Mouse (Mus musculus): ENCODE data around the gene Baz2a. TPM values are rescaled to one million over a fixed set of nuclear protein-coding genes. Genes with fewer than 3 reads are reported as not detected.
"Not testable (repeated sequence)": the region's sequence is repeated elsewhere in the genome, so short reads cannot be mapped to it uniquely, and the experiment has no call there.

Gene Baz2a
- polyA plus RNA-seq (2016; fragmentation: Nextera tagmentation; extraction: Ambion mirVana), result 14.7 and 17.5 TPM in 2 replicates

DNA sequence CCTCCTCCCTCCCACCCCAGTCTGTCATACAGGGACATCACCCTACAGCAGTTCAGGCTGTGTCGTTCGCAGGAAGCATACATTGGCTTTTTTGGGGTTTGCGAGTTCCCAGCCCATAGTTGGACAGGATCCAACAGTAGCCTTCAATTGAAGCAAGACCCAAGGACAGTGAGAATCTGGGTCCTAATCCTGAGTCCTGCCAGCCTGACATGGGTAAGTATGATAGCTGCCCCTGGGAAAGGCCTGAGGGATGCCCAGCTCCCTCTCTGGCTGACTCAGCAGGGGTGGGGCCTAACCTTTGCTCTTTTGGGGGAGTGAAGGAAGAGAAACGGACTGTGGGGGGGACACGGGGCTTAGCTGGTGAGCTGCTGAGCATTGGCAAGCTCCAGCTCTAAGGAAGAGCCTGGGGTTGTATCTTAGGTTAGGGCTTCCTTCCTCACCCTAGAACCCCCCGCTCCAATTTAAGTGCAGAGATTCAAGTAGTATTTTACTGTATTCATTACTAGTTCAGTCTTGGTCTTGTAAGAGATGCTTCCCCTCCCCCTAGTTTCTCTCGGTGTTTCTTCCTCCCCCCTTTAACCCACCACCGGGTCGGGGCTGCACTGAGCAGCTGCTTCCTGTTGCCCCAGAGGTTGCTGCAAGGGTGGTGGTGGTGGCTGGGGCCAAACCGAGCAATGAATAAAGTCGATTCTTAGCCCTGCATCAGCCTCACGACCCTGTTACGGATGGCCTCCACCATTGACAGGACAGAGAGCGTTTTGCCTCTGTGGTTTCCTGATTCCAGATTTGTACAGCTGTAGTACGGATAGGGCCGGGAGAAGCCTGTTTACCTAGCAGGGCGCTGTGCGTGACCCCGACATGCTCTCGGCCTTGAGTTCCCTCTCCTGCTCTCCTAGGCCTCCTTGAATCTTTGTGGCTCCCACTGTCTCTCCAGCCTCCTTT lies at the start of gene Baz2a:
TSS of gene Baz2a (plus strand) at position 14 of the 942 bp plus-strand sequence.
- H3K27ac ChIP-seq (replicated peaks), result peak within 1 kb of the TSS; percentile 92
- WGBS, result 2% methylated on average over 20 of the region's 20 CpGs
- peaks cover 59% of the 10 kb centered on the region for H3K4me1 ChIP-seq
- peaks cover 41% of the 10 kb centered on the region for H3K36me3 ChIP-seq (replicated peaks)
- no peaks in the 10 kb centered on the region for H3K9me3 ChIP-seq
- DNase-seq (ENCODE audit: low spot score), result peak; percentile 55
- H3K27me3 ChIP-seq (replicated peaks; ENCODE audit: low read depth, poor library complexity, severe bottlenecking), result no peaks in the 10 kb centered on the region
- peak within 1 kb of the TSS; percentile 90 for H3K4me3 ChIP-seq

DNA sequence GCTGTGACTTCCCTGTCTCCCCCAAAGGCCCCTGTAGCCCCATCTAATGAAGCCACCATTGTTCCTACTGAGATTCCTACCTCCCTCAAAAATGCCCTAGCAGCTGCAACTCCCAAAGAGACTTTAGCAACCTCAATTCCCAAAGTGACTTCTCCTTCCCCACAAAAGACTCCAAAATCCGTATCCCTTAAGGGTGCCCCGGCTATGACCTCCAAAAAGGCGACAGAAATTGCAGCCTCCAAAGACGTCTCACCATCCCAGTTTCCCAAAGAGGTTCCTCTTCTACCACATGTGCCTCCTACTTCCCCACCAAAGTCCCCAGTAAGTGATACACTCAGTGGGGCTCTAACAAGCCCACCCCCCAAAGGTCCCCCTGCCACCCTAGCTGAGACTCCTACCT lies 49.7 kb upstream of the Baz2a start:
- no peak for DNase-seq (ENCODE audit: low spot score)
- H3K9me3 ChIP-seq, result no peaks in the 10 kb centered on the region
- H3K4me1 ChIP-seq, result peaks cover 52% of the 10 kb centered on the region
- H3K4me3 ChIP-seq, result no peak overlapping the region
- H3K27me3 ChIP-seq (replicated peaks; ENCODE audit: low read depth, poor library complexity, severe bottlenecking), result no peaks in the 10 kb centered on the region
- H3K27ac ChIP-seq (replicated peaks), result no peak overlapping the region
- peaks cover 99% of the 10 kb centered on the region for H3K36me3 ChIP-seq (replicated peaks)
- WGBS, result 75% methylated on average over 4 of the region's 4 CpGs

DNA sequence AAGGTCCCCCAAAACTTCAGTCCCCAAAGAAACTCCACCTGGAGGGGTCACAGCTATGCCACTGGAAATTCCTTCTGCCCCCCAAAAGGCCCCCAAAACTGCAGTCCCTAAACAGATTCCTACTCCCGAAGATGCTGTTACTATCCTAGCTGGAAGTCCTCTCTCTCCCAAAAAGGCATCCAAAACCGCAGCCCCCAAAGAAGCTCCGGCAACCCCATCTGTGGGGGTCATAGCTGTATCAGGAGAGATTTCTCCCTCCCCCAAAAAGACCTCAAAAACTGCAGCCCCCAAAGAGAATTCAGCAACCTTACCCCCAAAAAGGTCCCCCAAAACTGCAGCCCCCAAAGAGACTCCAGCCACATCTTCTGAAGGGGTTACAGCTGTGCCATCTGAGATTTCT lies 48.9 kb upstream of the Baz2a start:
- DNase-seq (ENCODE audit: low spot score), result no peak
- peaks cover 44% of the 10 kb centered on the region for H3K4me1 ChIP-seq
- H3K4me3 ChIP-seq, result no peak overlapping the region
- no peak overlapping the region for H3K27ac ChIP-seq (replicated peaks)
- H3K27me3 ChIP-seq (replicated peaks; ENCODE audit: low read depth, poor library complexity, severe bottlenecking), result no peaks in the 10 kb centered on the region
- H3K9me3 ChIP-seq, result no peaks in the 10 kb centered on the region
- peaks cover 100% of the 10 kb centered on the region for H3K36me3 ChIP-seq (replicated peaks)
- 92% methylated on average over 3 of the region's 3 CpGs for WGBS

DNA sequence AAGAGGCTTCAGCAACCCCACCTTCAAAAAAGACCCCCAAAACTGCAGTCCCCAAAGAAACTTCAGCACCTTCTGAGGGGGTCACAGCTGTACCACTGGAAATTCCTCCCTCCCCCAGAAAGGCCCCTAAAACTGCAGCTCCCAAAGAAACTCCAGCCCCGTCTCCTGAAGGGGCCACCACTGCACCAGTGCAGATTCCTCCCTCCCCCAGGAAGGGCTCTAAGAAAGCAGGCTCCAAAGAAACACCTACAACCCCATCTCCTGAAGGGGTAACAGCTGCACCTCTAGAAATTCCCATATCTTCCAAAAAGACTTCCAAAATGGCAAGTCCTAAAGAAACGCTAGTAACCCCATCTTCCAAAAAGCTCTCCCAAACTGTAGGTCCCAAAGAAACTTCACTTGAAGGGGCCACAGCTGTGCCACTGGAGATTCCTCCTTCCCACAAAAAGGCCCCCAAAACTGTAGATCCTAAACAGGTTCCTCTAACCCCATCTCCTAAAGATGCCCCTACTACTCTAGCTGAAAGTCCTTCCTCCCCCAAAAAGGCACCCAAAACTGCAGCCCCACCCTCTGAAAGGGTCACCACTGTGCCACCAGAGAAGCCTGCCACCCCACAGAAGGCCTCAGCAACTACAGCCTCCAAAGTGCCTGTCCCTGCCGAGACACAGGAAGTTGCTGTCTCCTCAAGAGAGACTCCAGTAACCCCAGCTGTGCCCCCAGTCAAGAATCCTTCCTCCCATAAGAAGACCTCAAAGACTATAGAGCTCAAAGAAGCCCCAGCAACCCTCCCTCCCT lies 48.1 kb upstream of the Baz2a start:
- Histone ChIP-seq H3K27ac (replicated peaks) (no peak overlapping the region), H3K4me1 (peaks cover 36% of the 10 kb centered on the region)
- 78% methylated on average over 3 of the region's 3 CpGs for WGBS

DNA sequence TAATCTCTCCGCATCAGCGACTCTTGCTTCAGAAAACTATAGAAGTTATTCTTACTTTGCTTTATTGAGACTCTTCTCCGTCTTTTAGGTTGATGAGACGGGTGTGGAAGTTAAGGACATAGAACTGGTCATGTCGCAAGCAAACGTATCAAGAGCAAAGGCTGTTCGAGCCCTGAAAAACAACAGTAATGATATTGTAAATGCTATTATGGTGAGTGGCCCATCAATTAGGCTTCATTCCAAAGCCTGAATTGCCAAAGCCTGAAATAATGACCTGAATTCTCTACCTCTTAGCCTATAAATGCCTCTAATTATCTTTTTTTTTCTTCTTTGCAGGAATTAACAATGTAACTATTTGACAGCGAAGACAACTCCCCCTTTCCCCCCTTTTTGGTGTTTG lies 43.2 kb upstream of the Baz2a start:
- no peak for DNase-seq (ENCODE audit: low spot score)
- WGBS, result 96% methylated on average over 8 of the region's 8 CpGs

More for the DNA sequence above, 48.1 kb upstream of the Baz2a start:
- Histone ChIP-seq H3K36me3 (replicated peaks) (peaks cover 100% of the 10 kb centered on the region), H3K9me3 (no peaks in the 10 kb centered on the region), H3K4me3 (peak overlapping the region; percentile 0; the same call in 1 of the 2 replicates), H3K27me3 (replicated peaks; ENCODE audit: low read depth, poor library complexity, severe bottlenecking) (no peaks in the 10 kb centered on the region)
- DNase-seq (ENCODE audit: low spot score), result no peak

DNA sequence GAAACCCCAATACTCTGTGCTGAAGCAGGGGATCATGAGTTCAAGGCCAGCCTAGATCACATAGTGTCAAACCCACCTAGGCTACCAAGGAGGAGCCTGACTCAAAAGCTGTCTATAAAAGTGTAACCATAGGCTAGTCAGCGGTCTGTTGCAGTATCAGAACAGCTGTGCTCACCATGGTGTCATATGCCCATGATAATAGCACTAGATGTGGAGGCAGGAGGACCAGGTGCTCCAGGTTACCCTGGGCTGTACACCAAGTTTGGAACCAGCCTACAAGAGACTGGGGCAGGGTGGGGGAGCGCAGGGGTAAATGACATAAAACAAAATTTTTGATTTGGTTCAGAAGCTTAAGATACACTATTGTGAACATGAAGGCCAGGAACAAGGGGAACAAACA lies 41.6 kb upstream of the Baz2a start:
- no peak for DNase-seq (ENCODE audit: low spot score)
- Histone ChIP-seq H3K27ac (replicated peaks) (no peak overlapping the region), H3K9me3 (no peaks in the 10 kb centered on the region), H3K4me3 (no peak overlapping the region), H3K4me1 (peaks cover 2% of the 10 kb centered on the region), H3K36me3 (replicated peaks) (peaks cover 74% of the 10 kb centered on the region), H3K27me3 (replicated peaks; ENCODE audit: low read depth, poor library complexity, severe bottlenecking) (no peaks in the 10 kb centered on the region)
- 95% methylated on average over 2 of the region's 2 CpGs for WGBS

More for the DNA sequence above, 43.2 kb upstream of the Baz2a start:
- Histone ChIP-seq H3K27ac (replicated peaks) (no peak overlapping the region), H3K9me3 (no peaks in the 10 kb centered on the region), H3K4me1 (peaks cover 17% of the 10 kb centered on the region), H3K4me3 (no peak overlapping the region), H3K36me3 (replicated peaks) (peaks cover 90% of the 10 kb centered on the region), H3K27me3 (replicated peaks; ENCODE audit: low read depth, poor library complexity, severe bottlenecking) (no peaks in the 10 kb centered on the region)

GRCm38 (mm10) chr10:128050355-128050754 lies 41.0 kb upstream of the Baz2a start:
- WGBS, result 85% methylated on average over 2 of the region's 2 CpGs
- DNase-seq (ENCODE audit: low spot score), result no peak
- Histone ChIP-seq H3K27me3 (replicated peaks; ENCODE audit: low read depth, poor library complexity, severe bottlenecking) (no peaks in the 10 kb centered on the region), H3K36me3 (replicated peaks) (peaks cover 68% of the 10 kb centered on the region), H3K9me3 (no peaks in the 10 kb centered on the region), H3K27ac (replicated peaks) (no peak overlapping the region), H3K4me3 (no peak overlapping the region), H3K4me1 (no peaks in the 10 kb centered on the region)

DNA sequence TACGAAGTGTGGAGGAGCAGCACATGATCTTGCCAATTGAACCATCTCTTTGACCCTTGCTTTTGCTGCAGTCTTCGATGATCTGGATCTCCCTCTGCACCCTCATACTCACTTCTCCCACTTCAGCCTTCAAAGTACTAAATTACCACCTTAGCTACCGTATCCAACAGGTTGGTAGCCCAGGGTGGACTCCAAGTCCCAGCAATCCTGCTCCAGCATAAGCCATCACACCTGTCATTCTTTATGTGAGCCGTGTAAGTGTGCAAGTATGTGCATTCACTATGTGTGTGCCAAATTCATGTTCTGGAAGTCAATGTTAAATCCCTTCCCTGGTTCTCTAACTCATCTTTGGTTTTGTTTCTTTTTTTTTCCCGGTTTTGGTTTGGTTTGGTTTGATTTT lies 39.8 kb upstream of the Baz2a start:
- DNase-seq (ENCODE audit: low spot score), result no peak
- Histone ChIP-seq H3K4me1 (no peaks in the 10 kb centered on the region), H3K27ac (replicated peaks) (no peak overlapping the region), H3K27me3 (replicated peaks; ENCODE audit: low read depth, poor library complexity, severe bottlenecking) (no peaks in the 10 kb centered on the region), H3K36me3 (replicated peaks) (peaks cover 56% of the 10 kb centered on the region), H3K9me3 (no peaks in the 10 kb centered on the region), H3K4me3 (no peak overlapping the region)
- 96% methylated on average over 5 of the region's 5 CpGs for WGBS

DNA sequence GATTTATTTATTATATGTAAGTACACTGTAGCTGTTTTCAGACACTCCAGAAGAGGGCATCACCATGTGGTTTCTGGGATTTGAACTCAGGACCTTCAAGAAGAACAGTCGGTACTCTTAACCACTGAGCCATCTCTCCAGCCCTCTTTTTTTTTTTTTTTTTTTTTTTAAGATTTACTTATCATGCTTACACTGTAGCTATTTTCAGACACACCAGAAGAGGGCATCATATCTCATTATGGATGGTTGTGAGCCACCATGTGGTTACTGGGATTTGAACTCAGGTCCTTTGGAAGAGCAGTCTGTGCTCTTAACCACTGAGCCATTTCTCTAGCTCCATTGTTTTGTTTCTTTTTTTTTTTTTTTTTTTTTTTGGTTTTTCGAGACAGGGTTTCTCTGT lies 39.2 kb upstream of the Baz2a start:
- not testable (repeated sequence) for H3K27ac ChIP-seq (replicated peaks); H3K4me3 ChIP-seq; H3K27me3 ChIP-seq (replicated peaks; ENCODE audit: low read depth, poor library complexity, severe bottlenecking); DNase-seq (ENCODE audit: low spot score); H3K9me3 ChIP-seq; H3K4me1 ChIP-seq
- H3K36me3 ChIP-seq (replicated peaks), result peaks cover 50% of the 10 kb centered on the region
- WGBS, result 97% methylated on average over 1 of the region's 2 CpGs

DNA sequence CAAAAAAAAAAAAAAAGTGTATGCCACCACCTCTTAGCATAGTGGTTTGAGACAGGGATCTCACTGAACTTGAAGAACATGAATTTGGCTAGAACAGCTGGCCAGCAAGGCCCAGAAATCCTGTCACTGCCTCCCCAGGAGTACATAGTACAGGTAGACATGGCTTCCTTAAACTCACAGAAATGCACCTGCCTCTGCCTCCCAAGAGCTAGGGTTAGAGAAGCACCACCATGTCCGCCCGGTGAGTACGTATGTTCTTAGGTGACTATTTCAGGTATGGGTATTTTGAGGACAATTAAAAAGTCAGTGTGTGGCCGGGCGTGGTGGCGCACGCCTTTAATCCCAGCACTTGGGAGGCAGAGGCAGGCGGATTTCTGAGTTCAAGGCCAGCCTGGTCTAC lies 38.4 kb upstream of the Baz2a start:
- H3K9me3 ChIP-seq, result no peaks in the 10 kb centered on the region
- H3K27me3 ChIP-seq (replicated peaks; ENCODE audit: low read depth, poor library complexity, severe bottlenecking), result no peaks in the 10 kb centered on the region
- DNase-seq (ENCODE audit: low spot score), result no peak
- no peak overlapping the region for H3K27ac ChIP-seq (replicated peaks)
- peaks cover 6% of the 10 kb centered on the region for H3K4me1 ChIP-seq
- WGBS, result 93% methylated on average over 8 of the region's 8 CpGs
- no peak overlapping the region for H3K4me3 ChIP-seq
- H3K36me3 ChIP-seq (replicated peaks), result peaks cover 41% of the 10 kb centered on the region

- WGBS, result 1% methylated on average over 18 of the region's 18 CpGs
- no peaks in the 10 kb centered on the region for H3K9me3 ChIP-seq
- peaks cover 28% of the 10 kb centered on the region for H3K4me1 ChIP-seq
- DNase-seq (ENCODE audit: low spot score), result no peak
- H3K4me3 ChIP-seq, result peak overlapping the region; percentile 98
- peaks cover 27% of the 10 kb centered on the region for H3K36me3 ChIP-seq (replicated peaks)
- H3K27ac ChIP-seq (replicated peaks), result peak overlapping the region; percentile 98
- no peaks in the 10 kb centered on the region for H3K27me3 ChIP-seq (replicated peaks; ENCODE audit: low read depth, poor library complexity, severe bottlenecking)
Observed at GRCm38 (mm10) chr10:128058184-128058583, 33.2 kb upstream of the Baz2a start.

GRCm38 (mm10) chr10:128058601-128059151 lies 32.7 kb upstream of the Baz2a start, which contains the start of gene Ptges3:
Gene Ptges3, plus strand, starts transcription at chr10:128058954.
- Histone ChIP-seq H3K27ac (replicated peaks) (peak within 1 kb of the TSS; percentile 98), H3K27me3 (replicated peaks; ENCODE audit: low read depth, poor library complexity, severe bottlenecking) (no peaks in the 10 kb centered on the region), H3K4me3 (peak within 1 kb of the TSS; percentile 98), H3K9me3 (no peaks in the 10 kb centered on the region), H3K4me1 (peaks cover 28% of the 10 kb centered on the region), H3K36me3 (replicated peaks) (peaks cover 31% of the 10 kb centered on the region)
- DNase-seq (ENCODE audit: low spot score), result peak; percentile 99
- under 1% methylated on average over 70 of the region's 72 CpGs for WGBS

All from embryonic facial prominence, embryonic 10.5 days (tissue).